Mouse (Mus musculus) brain, embryonic 14.5 days (tissue): ENCODE data around the gene Ankrd9.

Experiments used
- CTCF ChIP-seq: fragments of 200-500 bp; IDR thresholded peaks from 2 replicates; pipeline ENCODE4 v1.5.1; 2012; ENCODE audit warnings: inconsistent platforms, mild to moderate bottlenecking, moderate library complexity, borderline replicate concordance; ENCODE audit not compliant: insufficient read depth, insufficient read length; ENCODE audit errors: extremely low read depth
- POLR2A ChIP-seq: fragments of 200-500 bp; IDR thresholded peaks from 2 replicates; pipeline ENCODE4 v1.6.1; 2012; ENCODE audit warnings: mild to moderate bottlenecking, inconsistent platforms, borderline replicate concordance; ENCODE audit not compliant: poor library complexity, insufficient read depth, insufficient read length, severe bottlenecking; ENCODE audit errors: extremely low read depth

- TF ChIP-seq CTCF: no peak
- no peak for TF ChIP-seq POLR2A
Observed at GRCm38 (mm10) chr12:110989409-110989808, 10.6 kb upstream of the Ankrd9 start.
